Mouse (Mus musculus) lung, postnatal 0 days (tissue): ENCODE results near the gene Gna11.

Experiments used
- CTCF ChIP-seq: IDR thresholded peaks from 2 replicates; pipeline ENCODE4 v1.5.1; 2016; ENCODE audit warnings: antibody characterized with exemption, mild to moderate bottlenecking
- EP300 ChIP-seq: IDR thresholded peaks from 2 replicates; pipeline ENCODE4 v1.6.1; 2016; ENCODE audit warnings: antibody characterized with exemption, mild to moderate bottlenecking, control low read depth

GRCm38 (mm10) chr10:81572133-81572671, 27.2 kb upstream of the Gna11 start:
- TF ChIP-seq CTCF (no peak), EP300 (no peak)
